Mouse (Mus musculus) cerebellum, adult 8-10 months (tissue): ENCODE results near the gene Myzap.
A peak's percentile ranks its signal among the peaks of the same experiment; 100 is the strongest.
"Not testable (repeated sequence)": the region's sequence is repeated elsewhere in the genome, so short reads cannot be mapped to it uniquely, and the experiment has no call there.

Experiments used
- DNase-seq: peaks from one replicate; pipeline ENCODE4 v3.0.0; 2022

Gene Myzap

DNA sequence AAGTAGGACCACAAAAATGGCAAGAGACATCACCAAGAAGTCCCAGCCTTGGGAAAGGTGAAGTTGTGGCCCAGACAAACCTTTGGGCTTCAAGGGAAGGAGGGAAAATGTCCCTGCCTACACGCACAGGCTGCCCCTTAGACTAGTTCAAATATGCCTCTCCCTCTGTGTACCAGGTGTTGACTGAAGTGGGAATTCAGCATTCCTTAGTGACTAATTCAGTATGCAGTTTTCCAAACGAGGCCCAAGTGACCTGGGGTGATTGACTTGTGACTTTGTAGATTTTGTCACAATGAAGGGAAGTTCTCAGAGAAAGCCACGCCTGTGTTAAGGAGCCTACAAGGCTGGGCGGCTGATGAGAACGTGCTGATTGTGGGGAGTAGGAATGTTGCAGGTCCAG is 49.9 kb downstream of the Myzap start:
- DNase-seq, result no peak

DNA sequence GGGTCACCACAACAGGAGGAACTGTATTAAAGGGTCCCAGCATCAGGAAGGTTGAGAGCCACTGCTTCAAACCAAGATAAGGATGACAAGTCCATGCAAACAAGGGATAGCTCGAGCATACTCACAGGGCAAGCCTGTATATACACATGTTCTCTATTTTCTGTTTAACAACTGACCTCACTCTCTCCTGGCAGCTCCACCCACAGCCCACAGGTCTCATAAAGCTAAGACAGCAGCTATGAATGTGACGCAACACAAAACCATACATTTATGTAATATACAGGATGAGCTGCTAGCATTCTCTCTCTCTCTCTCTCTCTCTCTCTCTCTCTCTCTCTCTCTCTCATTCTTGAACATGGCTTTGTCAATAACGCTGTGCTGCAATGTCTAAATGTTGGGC is 51.4 kb downstream of the Myzap start:
- DNase-seq, result no peak

- no peak for DNase-seq
Observed at GRCm38 (mm10) chr9:71535730-71536129, 56.4 kb downstream of the Myzap start.

GRCm38 (mm10) chr9:71535036-71535435 is 57.1 kb downstream of the Myzap start:
- DNase-seq, result no peak

- DNase-seq, result no peak
Observed at GRCm38 (mm10) chr9:71529960-71530359, 62.2 kb downstream of the Myzap start.

DNA sequence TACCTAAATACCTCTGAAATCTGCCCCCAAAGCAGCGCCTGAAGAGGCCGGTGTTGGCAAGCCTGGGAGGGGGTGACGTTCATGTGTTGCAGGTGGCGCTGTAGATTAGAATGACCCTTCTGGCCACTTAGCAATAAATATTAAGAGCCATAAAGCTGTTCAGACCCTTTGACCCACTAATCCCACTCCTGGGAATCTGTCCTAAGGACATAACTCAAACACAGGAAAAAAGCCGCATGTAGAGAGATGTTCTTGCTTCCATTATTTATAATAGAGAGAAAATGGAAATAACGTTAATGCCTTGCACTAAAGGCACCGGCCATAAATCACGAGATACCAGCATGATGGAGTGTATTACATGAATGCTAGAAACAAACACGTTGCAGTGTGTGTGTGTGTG is 64.7 kb downstream of the Myzap start:
- DNase-seq, result no peak

- DNase-seq, result no peak
Observed at GRCm38 (mm10) chr9:71523901-71524300, 68.3 kb downstream of the Myzap start.

DNA sequence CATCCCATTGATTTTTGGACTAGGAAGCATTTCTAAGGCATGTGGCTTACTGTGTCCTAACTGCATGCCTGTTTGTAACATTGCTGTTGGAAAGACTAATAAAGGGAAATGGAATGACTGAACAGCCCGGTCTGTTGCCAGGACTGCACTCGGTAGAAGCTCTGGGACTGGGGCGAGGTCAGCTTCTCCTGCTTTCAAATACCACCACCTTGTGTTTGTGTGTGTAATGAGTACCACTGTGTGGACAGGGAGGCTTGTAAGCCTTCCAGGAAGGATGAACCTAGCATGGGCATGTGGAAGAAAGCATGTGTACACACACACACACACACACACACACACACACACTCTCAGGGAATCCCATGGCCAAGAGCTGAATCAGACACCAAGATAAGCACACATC is 72.3 kb downstream of the Myzap start:
- DNase-seq, result no peak

- DNase-seq, result no peak
Observed at GRCm38 (mm10) chr9:71517487-71517886, 74.7 kb downstream of the Myzap start.

DNA sequence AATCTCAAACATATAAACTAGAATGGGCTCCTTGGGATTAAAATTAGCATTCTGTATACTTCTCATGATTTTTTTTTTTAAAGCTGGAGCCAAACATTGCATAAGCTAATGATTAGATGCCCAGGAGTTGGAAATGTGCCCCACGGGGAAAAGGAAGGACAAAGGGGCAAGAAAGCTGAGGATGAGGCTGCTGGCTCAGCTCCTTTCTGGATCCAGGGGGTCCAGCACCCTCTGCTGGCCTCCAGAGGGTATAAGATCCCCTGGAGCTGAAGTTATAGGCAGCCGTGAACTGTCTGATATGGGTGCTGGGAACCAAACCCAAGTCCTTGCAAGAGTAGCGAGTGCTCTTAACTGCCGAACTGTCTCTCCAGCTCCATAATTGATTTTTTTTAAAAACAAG is 76.3 kb downstream of the Myzap start:
- no peak for DNase-seq

DNA sequence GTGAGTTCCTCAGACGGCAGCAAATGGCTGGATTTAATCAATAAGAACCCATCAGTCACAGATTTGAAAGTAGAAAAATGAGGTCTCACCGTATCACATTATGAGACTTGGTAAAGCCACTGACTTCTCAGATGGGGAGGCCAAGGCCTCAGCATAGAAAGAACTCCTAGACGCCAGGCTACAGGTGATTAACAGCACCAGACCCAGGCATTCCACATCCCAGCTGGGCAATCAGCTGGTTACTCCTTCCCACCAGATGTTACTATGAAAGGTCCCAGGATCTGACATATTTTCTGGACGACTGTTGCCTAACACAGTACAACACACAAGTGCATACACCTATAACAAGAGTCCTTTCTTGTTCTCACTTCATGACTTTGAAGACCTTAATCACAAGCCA is 78.6 kb downstream of the Myzap start:
- DNase-seq, result no peak

- no peak for DNase-seq
Observed at GRCm38 (mm10) chr9:71512899-71513298, 79.3 kb downstream of the Myzap start.

DNA sequence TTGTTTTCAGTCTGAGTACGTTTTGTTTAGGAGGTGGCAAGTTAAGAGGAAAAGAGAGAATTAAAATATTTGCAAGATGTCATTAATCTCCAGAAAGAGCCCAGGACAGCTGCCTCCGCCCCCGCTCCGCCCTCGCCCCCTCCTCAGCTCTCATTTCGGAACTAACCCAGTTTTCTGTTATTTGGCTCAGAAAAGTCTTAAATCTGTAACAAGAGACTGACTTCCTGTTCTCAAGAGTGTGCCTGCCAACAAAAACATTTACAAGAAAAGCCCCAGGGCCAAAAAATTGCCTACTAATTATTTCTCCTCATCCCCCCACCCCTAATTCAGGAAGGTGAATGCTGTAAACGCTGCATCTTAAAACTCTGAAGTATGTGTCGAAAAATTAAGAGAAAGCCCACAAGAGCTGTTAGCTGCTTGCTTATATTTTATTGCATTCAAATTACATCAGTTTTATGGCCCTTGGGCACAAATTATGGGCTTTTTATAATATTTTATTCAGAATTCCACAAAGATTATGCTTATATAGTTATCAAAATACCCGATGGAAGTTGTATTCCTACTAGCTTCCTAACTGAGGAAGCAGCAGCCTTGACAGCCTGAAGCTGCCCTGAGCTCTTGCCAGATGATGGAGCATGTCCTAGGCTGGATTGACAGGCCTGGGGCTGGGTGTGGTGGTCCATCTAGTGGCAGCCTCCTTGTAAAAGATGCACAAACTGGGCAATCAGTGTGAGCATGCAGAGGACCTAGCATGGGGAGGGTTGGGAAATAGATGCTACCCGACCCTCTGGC is 93.6 kb downstream of the Myzap start:
- DNase-seq, result no peak

DNA sequence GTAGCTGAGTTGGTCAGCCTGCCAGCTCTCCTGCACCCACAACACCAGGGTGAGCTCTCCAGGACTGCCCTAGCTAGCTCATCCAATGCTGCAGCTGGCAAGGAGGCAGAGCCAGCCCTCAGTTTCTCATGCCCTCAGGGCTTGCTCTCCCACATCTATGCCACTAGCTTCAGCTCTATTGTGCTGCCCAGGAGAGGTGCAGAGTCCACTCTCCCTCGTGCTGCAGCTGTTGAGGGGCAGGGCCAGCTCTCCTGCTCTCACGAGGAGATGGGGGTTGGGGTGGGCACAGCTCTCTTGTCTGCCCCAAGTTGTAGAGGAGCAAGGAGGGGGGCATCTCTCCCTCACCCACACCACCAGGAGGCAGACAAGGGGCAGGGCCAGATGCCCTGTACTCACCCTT is 95.5 kb downstream of the Myzap start:
- no peak for DNase-seq

- no peak for DNase-seq
Observed at GRCm38 (mm10) chr9:71493771-71494170, 98.4 kb downstream of the Myzap start.

DNA sequence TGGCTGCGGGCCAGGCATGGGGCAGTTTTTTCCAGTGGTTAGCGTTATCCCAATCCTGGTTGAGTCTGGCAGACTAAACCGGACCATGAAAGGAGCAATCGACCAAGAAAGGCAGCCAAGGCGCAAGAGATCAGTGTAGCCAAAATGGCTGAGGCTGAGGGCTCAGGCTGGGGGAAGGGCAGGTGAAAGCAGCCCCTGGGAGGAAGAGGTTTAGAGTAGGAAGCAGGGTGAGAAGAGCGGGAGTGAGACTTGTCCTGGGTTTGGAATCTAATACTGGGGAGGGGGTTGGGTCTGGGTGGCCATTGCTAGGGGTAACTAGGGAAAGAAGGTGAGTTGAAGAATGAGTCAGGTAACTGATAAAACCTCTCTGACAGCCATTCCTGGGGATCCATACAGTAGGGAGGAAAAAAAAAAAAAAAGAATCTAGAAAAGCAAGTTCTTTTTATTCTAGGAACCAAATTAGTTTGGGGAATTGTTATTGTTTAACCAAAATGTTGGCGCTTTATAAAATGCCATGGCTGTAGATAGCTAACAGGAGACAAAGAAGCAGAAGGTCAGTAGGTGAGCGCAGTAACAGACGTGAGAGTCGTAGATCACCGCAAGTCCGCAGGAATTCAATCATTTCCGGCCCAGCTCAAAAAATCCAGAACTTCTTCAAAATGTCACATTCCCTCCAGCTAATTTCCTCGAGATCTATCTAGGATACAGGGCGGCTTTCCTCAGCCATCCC is 99.7 kb downstream of the Myzap start:
- no peak for DNase-seq

DNA sequence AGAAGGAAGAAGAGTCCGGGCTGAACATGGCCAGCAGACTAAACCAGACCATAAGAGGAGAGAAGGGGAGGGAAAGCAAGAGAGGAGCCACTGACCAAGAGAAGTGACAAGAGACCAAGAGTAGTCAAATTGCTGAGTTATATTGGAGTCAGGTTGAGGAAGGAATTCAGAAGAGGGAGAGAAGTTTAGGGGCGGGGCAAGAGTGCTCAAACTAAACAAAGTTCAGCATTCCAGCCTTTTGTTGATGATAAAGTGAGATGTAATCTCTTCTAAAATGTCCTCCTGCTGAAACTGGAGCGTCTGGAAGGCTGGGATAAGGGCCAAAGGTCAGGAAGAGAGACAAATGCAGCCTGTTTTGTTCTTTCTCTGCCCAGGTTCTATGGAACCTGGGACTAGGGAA is 102.1 kb downstream of the Myzap start:
- no peak for DNase-seq

DNA sequence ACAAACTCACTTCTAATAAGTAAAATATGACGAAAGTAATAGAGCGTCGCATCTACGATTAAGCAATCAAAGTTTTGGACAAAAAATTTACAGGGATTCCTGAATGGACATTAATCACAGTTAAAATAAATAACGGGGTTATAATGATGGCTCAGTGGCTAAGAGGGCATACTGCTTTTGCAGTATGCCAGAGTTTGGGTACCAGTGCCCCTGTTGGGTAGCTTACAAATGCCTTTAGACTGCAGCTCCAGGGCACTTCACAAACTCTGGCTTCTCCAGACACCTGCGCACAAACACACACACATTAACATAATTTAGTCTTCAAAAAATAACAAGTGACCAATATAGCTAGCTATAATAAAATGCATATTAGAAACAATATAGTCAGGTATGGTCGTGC is 106.0 kb downstream of the Myzap start:
- peak; percentile 3 for DNase-seq

DNA sequence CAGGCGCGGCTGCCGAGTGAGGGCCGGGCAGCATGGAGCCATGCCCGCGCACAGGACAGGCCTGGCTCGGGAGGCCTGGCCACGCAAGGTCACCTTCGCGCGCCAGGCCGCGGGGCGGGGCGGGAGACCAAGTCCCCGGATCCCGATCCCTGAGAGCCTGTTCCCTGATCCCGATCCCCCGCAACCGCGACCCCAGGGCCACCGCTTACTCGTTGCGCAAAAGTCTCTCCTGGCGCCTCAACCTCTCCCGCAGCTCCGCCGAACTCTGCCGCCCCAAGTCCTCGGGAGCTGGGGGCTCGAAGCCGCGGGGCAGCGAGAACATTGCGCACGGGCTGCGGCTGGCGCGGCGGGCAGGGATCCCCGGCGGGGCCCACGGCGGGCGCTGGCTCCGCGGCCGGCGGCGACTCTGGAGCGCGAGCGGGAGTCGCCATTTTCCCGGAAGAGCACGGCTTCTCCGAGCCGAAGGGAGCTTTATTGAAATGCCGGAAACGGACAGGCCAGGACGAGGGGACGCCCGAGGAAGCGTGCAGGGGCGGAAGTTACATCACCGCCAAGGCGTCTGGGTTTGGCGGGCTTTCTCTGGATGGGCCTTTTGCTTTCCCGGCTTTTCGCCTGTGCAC is 106.6 kb downstream of the Myzap start, which contains the start of gene Polr2m:
Gene Polr2m, minus strand, starts transcription at position 461 of the 620 bp plus-strand sequence.
- DNase-seq, result peak; percentile 90

DNA sequence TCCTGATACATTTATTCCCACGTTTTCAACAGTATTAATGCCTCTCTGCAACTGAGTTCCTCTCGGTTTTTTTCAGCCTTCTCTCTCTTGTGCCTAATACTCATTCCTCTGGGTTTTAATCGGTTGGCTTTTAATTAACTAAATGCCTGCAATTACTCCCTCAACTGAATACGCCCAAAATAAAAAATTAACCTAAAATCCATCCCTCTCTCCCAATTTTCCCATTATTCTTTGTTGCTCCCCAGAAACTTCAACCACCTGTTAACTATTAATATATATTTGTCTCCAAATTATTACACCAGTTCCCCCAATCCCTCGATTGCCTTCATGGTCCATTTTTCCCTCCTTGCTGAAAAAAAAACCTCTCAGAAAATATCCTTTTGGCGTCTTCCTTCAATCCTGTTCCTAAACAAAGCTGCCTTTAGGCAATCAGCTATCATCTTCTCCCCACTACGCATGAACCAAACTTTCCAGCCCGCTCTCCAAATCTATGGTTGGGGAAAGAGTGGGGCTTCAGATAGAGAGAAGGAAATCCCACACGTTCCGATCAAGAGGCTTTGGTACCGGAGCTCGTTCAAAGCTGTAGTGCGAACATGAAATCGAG is 107.2 kb downstream of the Myzap start:
- no peak for DNase-seq

GRCm38 (mm10) chr9:71483872-71484271 is 108.3 kb downstream of the Myzap start:
- not testable (repeated sequence) for DNase-seq

DNA sequence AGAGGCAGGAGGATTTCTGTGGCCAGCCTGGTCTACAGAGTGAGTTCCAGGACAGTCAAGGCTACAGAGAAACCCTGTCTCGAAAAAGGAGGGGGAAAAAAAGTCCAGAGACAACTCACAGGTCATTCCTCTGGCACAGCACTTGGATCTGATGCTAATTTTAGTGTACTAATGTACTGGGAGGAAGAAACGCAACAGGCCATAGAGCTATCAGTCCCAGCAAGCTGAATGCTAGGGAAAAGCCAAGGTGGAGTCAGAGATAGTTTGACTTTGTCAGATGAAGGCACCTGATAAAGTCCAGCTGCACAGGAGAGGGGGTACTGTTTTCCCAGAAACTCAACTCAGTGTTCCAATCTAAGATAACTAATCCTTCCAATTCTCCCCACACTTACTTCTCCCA is 111.9 kb downstream of the Myzap start:
- no peak for DNase-seq

DNA sequence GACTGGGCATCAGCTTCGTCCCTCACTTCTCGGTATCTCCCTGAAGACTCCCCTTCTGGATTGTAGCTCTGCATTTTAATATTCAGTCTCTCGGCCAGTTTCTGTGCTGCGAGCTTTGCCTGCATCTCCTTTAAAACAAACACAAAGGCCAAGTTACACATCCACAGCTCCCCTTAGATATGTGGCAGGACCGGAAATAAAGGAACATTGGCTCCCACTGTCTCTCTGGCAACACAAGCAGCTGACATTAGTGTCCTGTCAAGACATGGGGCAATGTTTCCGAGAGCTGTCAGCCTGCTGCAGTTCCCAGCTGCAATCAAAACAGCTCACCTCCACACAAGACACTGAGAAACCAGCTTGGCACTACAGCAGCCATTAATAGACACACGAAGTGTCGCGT is 112.7 kb downstream of the Myzap start:
- DNase-seq, result no peak

- no peak for DNase-seq
Observed at GRCm38 (mm10) chr9:71478596-71478995, 113.6 kb downstream of the Myzap start.
